8 mouse cellular contexts compared by ENCODE assay signal in the genomic region with DNA sequence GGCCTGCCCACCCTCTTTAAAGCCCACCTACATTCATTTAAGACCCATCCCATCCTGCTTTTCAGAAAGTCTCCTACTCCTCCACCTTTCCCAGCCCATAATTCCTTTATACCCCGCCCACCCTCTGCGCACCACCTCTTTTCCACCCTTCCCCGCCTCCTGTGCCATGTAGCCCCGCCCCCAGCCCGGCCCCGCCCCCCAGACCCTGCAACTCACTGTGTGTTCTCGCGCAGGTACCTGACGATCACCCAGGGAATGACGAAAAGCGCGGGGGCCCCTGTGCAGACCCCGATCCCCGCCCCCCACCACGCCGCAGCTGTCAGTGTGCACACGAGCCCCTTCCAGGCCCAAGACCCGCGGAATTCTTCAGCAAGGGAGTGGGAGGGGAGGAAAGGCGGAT. TPM values are rescaled to one million over a fixed set of nuclear protein-coding genes. Genes with fewer than 3 reads are reported as not detected.
A peak's percentile ranks its signal among the peaks of the same experiment; 100 is the strongest.
DNase-seq lines count a peak whose midpoint lies in the region; ATAC-seq lines count a peak whose summit lies in the region.

No protein-coding gene starts in this region.

- peak overlapping the region; percentile 39 for H3K9ac ChIP-seq in forebrain, embryonic 11.5 days (ENCODE audit: low read length)
- H3K9ac ChIP-seq in limb, embryonic 13.5 days = no peak overlapping the region
- H3K9ac ChIP-seq in neural tube, embryonic 13.5 days = peak overlapping the region; percentile 56

- peaks cover 8% of the 10 kb centered on the region; the same call in 1 of the 2 replicates for H3K4me1 ChIP-seq in forebrain, embryonic 11.5 days (replicated peaks; ENCODE audit: control insufficient read depth, insufficient read depth, low read length)
- peaks cover 39% of the 10 kb centered on the region for H3K4me1 ChIP-seq in limb, embryonic 13.5 days
- H3K4me1 ChIP-seq in neural tube, embryonic 13.5 days (replicated peaks) = peaks cover 33% of the 10 kb centered on the region

- peak overlapping the region; percentile 30 for H3K4me3 ChIP-seq in forebrain, embryonic 11.5 days (ENCODE audit: low read depth, low read length)
- H3K4me3 ChIP-seq in limb, embryonic 13.5 days = peak overlapping the region; percentile 41
- peak overlapping the region; percentile 37 for H3K4me3 ChIP-seq in neural tube, embryonic 13.5 days

- no peak for ATAC-seq in forebrain, embryonic 11.5 days (replicated peaks; ENCODE audit: low FRiP score)
- ATAC-seq in limb, embryonic 13.5 days (ENCODE audit: low FRiP score, low read depth) = peak; percentile 4; the same call in 1 of the 2 replicates
- peak; percentile 29; the same call in 1 of the 2 replicates for ATAC-seq in neural tube, embryonic 13.5 days (ENCODE audit: low read depth)
- no peak for ATAC-seq in megakaryocyte-erythroid progenitor cell, adult 5-6 weeks (replicated peaks; ENCODE audit: low FRiP score, low TSS enrichment, poor library complexity, severe bottlenecking)

- H3K4me2 ChIP-seq in forebrain, embryonic 11.5 days (ENCODE audit: low read depth, low read length, severe bottlenecking) = peak overlapping the region; percentile 64
- peak overlapping the region; percentile 66 for H3K4me2 ChIP-seq in limb, embryonic 13.5 days (replicated peaks)
- H3K4me2 ChIP-seq in neural tube, embryonic 13.5 days = peak overlapping the region; percentile 57

- no peaks in the 10 kb centered on the region for H3K36me3 ChIP-seq in forebrain, embryonic 11.5 days (ENCODE audit: control insufficient read depth, insufficient read depth, low read length)
- peaks cover 6% of the 10 kb centered on the region for H3K36me3 ChIP-seq in limb, embryonic 13.5 days
- peaks cover 10% of the 10 kb centered on the region for H3K36me3 ChIP-seq in neural tube, embryonic 13.5 days

- no peak overlapping the region for H3K27ac ChIP-seq in forebrain, embryonic 11.5 days (ENCODE audit: low read depth, low read length)
- H3K27ac ChIP-seq in limb, embryonic 13.5 days = no peak overlapping the region
- H3K27ac ChIP-seq in neural tube, embryonic 13.5 days (replicated peaks) = no peak overlapping the region

- H3K27me3 ChIP-seq in forebrain, embryonic 11.5 days (ENCODE audit: control insufficient read depth, insufficient read depth, low read length) = peaks cover 20% of the 10 kb centered on the region
- H3K27me3 ChIP-seq in limb, embryonic 13.5 days = peaks cover 58% of the 10 kb centered on the region
- H3K27me3 ChIP-seq in neural tube, embryonic 13.5 days = peaks cover 57% of the 10 kb centered on the region

- WGBS in forebrain, embryonic 11.5 days = 2% methylated on average over 20 of the region's 20 CpGs
- 2% methylated on average over 20 of the region's 20 CpGs for WGBS in limb, embryonic 13.5 days
- 2% methylated on average over 20 of the region's 20 CpGs for WGBS in neural tube, embryonic 13.5 days

- H3K9me3 ChIP-seq in forebrain, embryonic 11.5 days (ENCODE audit: control insufficient read depth, low read length) = no peaks in the 10 kb centered on the region
- no peaks in the 10 kb centered on the region for H3K9me3 ChIP-seq in limb, embryonic 13.5 days
- H3K9me3 ChIP-seq in neural tube, embryonic 13.5 days = no peaks in the 10 kb centered on the region

- peak; percentile 67 for DNase-seq in retina, postnatal 1 day
- DNase-seq in retina, embryonic 14.5 days (ENCODE audit: low spot score) = no peak
- DNase-seq in forebrain, embryonic 11.5 days (ENCODE audit: low spot score) = peak; percentile 83
- no peak for DNase-seq in adipocyte (ENCODE audit: low spot score)
- no peak for DNase-seq in cerebellum, postnatal 4 days (ENCODE audit: low spot score in 2 of 2)

RNA-seq across cellular contexts. Expression of a gene that starts 5.8 kb away (rescaled TPM):
- polyA plus RNA-seq in forebrain, embryonic 11.5 days (2014; fragmentation: Nextera tagmentation; extraction: Ambion mirVana) = 0.56 and 0.75 TPM in 2 replicates
- 0.29 and 0.41 TPM in 2 replicates for polyA plus RNA-seq in limb, embryonic 13.5 days (2015; fragmentation: Nextera tagmentation; extraction: Ambion mirVana)
- polyA plus RNA-seq in neural tube, embryonic 13.5 days (2015; fragmentation: Nextera tagmentation; extraction: Ambion mirVana) = 1.3 and 1.4 TPM in 2 replicates
- not detected in 2 replicates for total RNA-seq in megakaryocyte-erythroid progenitor cell, adult 5-6 weeks (2014; fragmentation: Nextera tagmentation)
- 0.95 TPM in 1 of 2 replicates, not detected in the other for total RNA-seq in megakaryocyte-erythroid progenitor cell, adult 5-6 weeks (2017)

RNA-seq across cellular contexts. Expression of a gene that starts 10.6 kb away (rescaled TPM):
- polyA plus RNA-seq in forebrain, embryonic 11.5 days (2014; fragmentation: Nextera tagmentation; extraction: Ambion mirVana) = 154 and 158 TPM in 2 replicates
- polyA plus RNA-seq in limb, embryonic 13.5 days (2015; fragmentation: Nextera tagmentation; extraction: Ambion mirVana) = 146 and 149 TPM in 2 replicates
- 108 and 118 TPM in 2 replicates for polyA plus RNA-seq in neural tube, embryonic 13.5 days (2015; fragmentation: Nextera tagmentation; extraction: Ambion mirVana)
- total RNA-seq in megakaryocyte-erythroid progenitor cell, adult 5-6 weeks (2014; fragmentation: Nextera tagmentation) = 146 and 165 TPM in 2 replicates
- total RNA-seq in megakaryocyte-erythroid progenitor cell, adult 5-6 weeks (2017) = 80.7 and 93.4 TPM in 2 replicates

RNA-seq across cellular contexts. Expression of a gene that starts 11.0 kb away (rescaled TPM):
- 13.8 and 13.9 TPM in 2 replicates for polyA plus RNA-seq in forebrain, embryonic 11.5 days (2014; fragmentation: Nextera tagmentation; extraction: Ambion mirVana)
- polyA plus RNA-seq in limb, embryonic 13.5 days (2015; fragmentation: Nextera tagmentation; extraction: Ambion mirVana) = 17.1 and 18.1 TPM in 2 replicates
- polyA plus RNA-seq in neural tube, embryonic 13.5 days (2015; fragmentation: Nextera tagmentation; extraction: Ambion mirVana) = 21.7 and 22.2 TPM in 2 replicates
- total RNA-seq in megakaryocyte-erythroid progenitor cell, adult 5-6 weeks (2014; fragmentation: Nextera tagmentation) = 2.4 and 5.1 TPM in 2 replicates
- total RNA-seq in megakaryocyte-erythroid progenitor cell, adult 5-6 weeks (2017) = 1.1 and 5.5 TPM in 2 replicates

RNA-seq across cellular contexts. Expression of a gene that starts 16.1 kb away (rescaled TPM):
- 2.0 and 2.1 TPM in 2 replicates for polyA plus RNA-seq in forebrain, embryonic 11.5 days (2014; fragmentation: Nextera tagmentation; extraction: Ambion mirVana)
- polyA plus RNA-seq in limb, embryonic 13.5 days (2015; fragmentation: Nextera tagmentation; extraction: Ambion mirVana) = 5.2 and 5.5 TPM in 2 replicates
- 6.8 and 8.1 TPM in 2 replicates for polyA plus RNA-seq in neural tube, embryonic 13.5 days (2015; fragmentation: Nextera tagmentation; extraction: Ambion mirVana)
- total RNA-seq in megakaryocyte-erythroid progenitor cell, adult 5-6 weeks (2014; fragmentation: Nextera tagmentation) = 4.8 and 11.4 TPM in 2 replicates
- 4.8 and 6.6 TPM in 2 replicates for total RNA-seq in megakaryocyte-erythroid progenitor cell, adult 5-6 weeks (2017)

RNA-seq across cellular contexts. Expression of a gene that starts 40.5 kb away (rescaled TPM):
- 13.6 and 13.9 TPM in 2 replicates for polyA plus RNA-seq in forebrain, embryonic 11.5 days (2014; fragmentation: Nextera tagmentation; extraction: Ambion mirVana)
- 16.8 and 19.1 TPM in 2 replicates for polyA plus RNA-seq in limb, embryonic 13.5 days (2015; fragmentation: Nextera tagmentation; extraction: Ambion mirVana)
- polyA plus RNA-seq in neural tube, embryonic 13.5 days (2015; fragmentation: Nextera tagmentation; extraction: Ambion mirVana) = 17.7 and 18.1 TPM in 2 replicates
- 6.3 and 8.6 TPM in 2 replicates for total RNA-seq in megakaryocyte-erythroid progenitor cell, adult 5-6 weeks (2014; fragmentation: Nextera tagmentation)
- 6.1 and 7.8 TPM in 2 replicates for total RNA-seq in megakaryocyte-erythroid progenitor cell, adult 5-6 weeks (2017)

Comparison
In these comparisons a context has a peak if more than half of its experiments do, and no peak if none do; other contexts are left out.
1. DNase-seq: peak in retina, postnatal 1 day (single experiment) and forebrain, embryonic 11.5 days (single experiment); none in retina, embryonic 14.5 days (single experiment), adipocyte (single experiment) and cerebellum, postnatal 4 days (0 of 2).
2. ATAC-seq: peak in limb, embryonic 13.5 days (single experiment) and neural tube, embryonic 13.5 days (single experiment); none in forebrain, embryonic 11.5 days (single experiment) and megakaryocyte-erythroid progenitor cell, adult 5-6 weeks (single experiment).
3. Peak in every context shown above with its lines, with median percentiles within 50 percentile points of each other: H3K4me2 ChIP-seq and H3K4me3 ChIP-seq.